Mouse (Mus musculus) liver, embryonic 12.5 days (tissue): Measurements from ENCODE around the gene Mblac1. TPM values are rescaled to one million over a fixed set of nuclear protein-coding genes. Genes with fewer than 3 reads are reported as not detected.
A peak's percentile ranks its signal among the peaks of the same experiment; 100 is the strongest.

Experiments used
- ATAC-seq: fragments of 200-750 bp; cut with Nextera tagmentation; 2 replicates; pipeline ENCODE4 v1.8.0; 2017; ENCODE audit warnings: moderate number of reproducible peaks, mild to moderate bottlenecking, moderate library complexity
- H3K27ac ChIP-seq: fragments of 300-500 bp; sonication (generic); 2 replicates; pipeline ENCODE4 v1.5.1; 2016; ENCODE audit warnings: mild to moderate bottlenecking
- H3K27me3 ChIP-seq: fragments of 300-500 bp; sonication (generic); replicated peaks from 2 replicates; pipeline ENCODE4 v1.6.1; 2016; ENCODE audit warnings: mild to moderate bottlenecking, moderate library complexity
- H3K36me3 ChIP-seq: fragments of 300-500 bp; sonication (generic); 2 replicates; pipeline ENCODE4 v1.6.1; 2016; ENCODE audit warnings: mild to moderate bottlenecking, moderate library complexity
- H3K4me1 ChIP-seq: fragments of 300-500 bp; sonication (generic); 2 replicates; pipeline ENCODE4 v1.6.1; 2016
- H3K4me2 ChIP-seq: fragments of 300-500 bp; sonication (generic); 2 replicates; pipeline ENCODE4 v1.6.1; 2016; ENCODE audit warnings: mild to moderate bottlenecking, moderate library complexity
- H3K4me3 ChIP-seq: fragments of 300-500 bp; sonication (generic); 2 replicates; pipeline ENCODE4 v1.5.1; 2016; ENCODE audit warnings: mild to moderate bottlenecking, moderate library complexity
- H3K9ac ChIP-seq: fragments of 300-500 bp; sonication (generic); 2 replicates; pipeline ENCODE4 v1.6.1; 2016; ENCODE audit warnings: mild to moderate bottlenecking, moderate library complexity
- H3K9me3 ChIP-seq: fragments of 300-500 bp; sonication (generic); replicated peaks from 2 replicates; pipeline ENCODE4 v1.6.1; 2016; ENCODE audit warnings: mild to moderate bottlenecking, moderate library complexity
- WGBS: fragments of 180-500 bp; shearing (Covaris S2); methylation state at CpG from one replicate; pipeline ENCODE4 v1.1.7; 2016; ENCODE audit not compliant: insufficient replicate concordance; 5-methylcytosine and 5-hydroxymethylcytosine counted together
- polyA plus RNA-seq: library from polyadenylated mRNA; unstranded; fragments of >200 nt; fragmentation: Nextera tagmentation; extraction: Ambion mirVana; gene quantifications from 2 replicates; pipeline ENCODE4 v1.2.1, GENCODE M21; 2016

Mblac1 gene
- 4.3 TPM in 2 replicates for polyA plus RNA-seq

GRCm38 (mm10) chr5:138193771-138194727, at the start of gene Mblac1:
Mblac1 (plus strand) TSS chr5:138194314.
- H3K4me2 ChIP-seq, result peak within 1 kb of the TSS; percentile 99
- WGBS, result 5% methylated on average over 54 of the region's 54 CpGs
- ATAC-seq, result peak; percentile 84

GRCm38 (mm10) chr5:138154390-138154789, 39.7 kb upstream of the Mblac1 start:
- H3K27me3 ChIP-seq, result no peaks in the 10 kb centered on the region
- WGBS, result 58% methylated on average over 3 of the region's 3 CpGs
- peaks cover 15% of the 10 kb centered on the region for H3K4me1 ChIP-seq
- H3K9ac ChIP-seq, result peak overlapping the region; percentile 84; the same call in 1 of the 2 replicates
- no peak for ATAC-seq
- peaks cover 29% of the 10 kb centered on the region for H3K36me3 ChIP-seq
- H3K27ac ChIP-seq, result no peak overlapping the region
- no peaks in the 10 kb centered on the region for H3K9me3 ChIP-seq
- peak overlapping the region; percentile 84 for H3K4me3 ChIP-seq
- H3K4me2 ChIP-seq, result peak overlapping the region; percentile 79

More at GRCm38 (mm10) chr5:138193771-138194727, at the start of gene Mblac1:
- H3K9me3 ChIP-seq, result no peaks in the 10 kb centered on the region
- H3K4me1 ChIP-seq, result peaks cover 20% of the 10 kb centered on the region
- H3K4me3 ChIP-seq, result peak within 1 kb of the TSS; percentile 78
- no peaks in the 10 kb centered on the region for H3K27me3 ChIP-seq
- H3K27ac ChIP-seq, result peak within 1 kb of the TSS; percentile 80
- H3K9ac ChIP-seq, result peak within 1 kb of the TSS; percentile 89
- peaks cover 35% of the 10 kb centered on the region for H3K36me3 ChIP-seq

- Histone ChIP-seq H3K4me3 (peak within 1 kb of the TSS; percentile 84), H3K27me3 (no peaks in the 10 kb centered on the region), H3K4me1 (peaks cover 19% of the 10 kb centered on the region), H3K9ac (peak within 1 kb of the TSS; percentile 84), H3K9me3 (no peaks in the 10 kb centered on the region), H3K27ac (peak within 1 kb of the TSS; percentile 82), H3K36me3 (peaks cover 24% of the 10 kb centered on the region), H3K4me2 (peak within 1 kb of the TSS; percentile 79)
- under 1% methylated on average over 31 of the region's 31 CpGs for WGBS
- ATAC-seq, result peak; percentile 97
Measured at GRCm38 (mm10) chr5:138155443-138155976, 38.6 kb upstream of the Mblac1 start, which contains the start of gene Zfp113. Zfp113 (minus strand) TSS chr5:138155744.

DNA sequence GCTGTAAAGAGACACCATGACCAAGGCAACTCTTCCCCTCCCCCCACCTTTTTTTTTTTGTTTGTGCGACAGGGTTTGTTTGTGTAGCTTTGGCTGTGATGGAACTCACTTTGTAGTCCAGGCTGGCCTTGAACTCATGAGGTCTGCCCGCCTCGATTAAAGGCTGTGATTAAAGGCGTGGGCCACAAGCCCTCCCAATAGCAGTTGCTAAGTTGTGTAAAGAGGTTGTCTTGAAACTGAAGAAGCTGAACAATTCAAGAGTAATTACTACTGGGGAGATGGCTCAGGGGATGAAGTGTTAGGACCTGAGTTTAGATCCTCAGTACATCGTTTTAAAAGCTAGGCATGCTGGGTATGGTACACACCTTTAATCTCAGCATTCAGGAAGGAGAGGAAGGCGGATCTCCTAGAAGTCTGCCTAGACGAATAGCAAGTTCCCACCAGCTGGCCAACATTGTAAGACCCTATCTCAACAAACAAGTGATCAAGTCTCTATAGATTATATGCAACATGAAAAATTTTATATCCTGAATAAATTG, 33.8 kb upstream of the Mblac1 start:
- H3K4me1 ChIP-seq, result peaks cover 34% of the 10 kb centered on the region
- H3K27me3 ChIP-seq, result no peaks in the 10 kb centered on the region
- peaks cover 33% of the 10 kb centered on the region for H3K36me3 ChIP-seq
- H3K4me3 ChIP-seq, result peak overlapping the region; percentile 75
- H3K9ac ChIP-seq, result peak overlapping the region; percentile 80
- peak overlapping the region; percentile 50; the same call in 1 of the 2 replicates for H3K27ac ChIP-seq
- no peaks in the 10 kb centered on the region for H3K9me3 ChIP-seq
- H3K4me2 ChIP-seq, result peak overlapping the region; percentile 81
- 64% methylated on average over 7 of the region's 7 CpGs for WGBS
- no peak for ATAC-seq

DNA sequence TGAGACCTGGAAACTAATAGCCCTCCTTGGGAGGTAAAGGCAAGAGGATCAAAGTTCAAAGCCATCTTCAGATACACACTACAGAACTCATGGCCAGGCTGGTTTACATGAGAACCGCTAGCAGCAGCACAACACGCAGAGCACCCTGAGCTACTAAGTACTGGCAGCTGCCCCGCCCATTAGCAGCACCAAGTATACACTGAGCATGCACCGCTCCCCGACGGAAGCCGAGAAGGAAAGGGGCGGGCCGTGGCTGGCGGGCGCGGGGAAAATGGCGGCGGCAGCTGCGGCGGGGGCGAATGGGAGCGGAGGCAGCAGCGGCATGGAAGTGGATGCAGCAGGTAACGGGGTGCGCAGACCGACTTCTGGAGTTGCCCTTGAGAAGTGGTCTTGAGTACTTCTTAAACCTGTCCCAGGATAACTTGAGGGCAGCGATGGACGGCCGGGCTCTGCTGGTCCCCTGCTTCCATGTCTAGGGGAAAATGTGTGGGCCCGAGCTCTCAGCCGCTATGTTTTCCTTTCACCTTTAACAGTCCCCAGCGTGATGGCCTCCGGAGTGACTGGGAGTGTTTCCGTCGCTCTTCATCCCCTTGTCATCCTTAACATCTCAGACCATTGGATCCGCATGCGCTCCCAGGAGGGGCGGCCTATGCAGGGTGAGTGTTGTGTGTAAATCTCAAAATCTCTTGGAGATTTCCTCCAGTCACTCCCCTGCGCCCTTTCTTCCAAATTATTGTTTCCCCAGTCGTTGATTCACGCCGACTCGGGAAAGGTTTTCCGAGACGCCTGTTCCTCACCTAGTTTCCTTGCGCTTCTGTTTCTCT, 33.1 kb upstream of the Mblac1 start, which contains the start of gene Cops6:
Gene Cops6 (plus strand): TSS at position 230 of the 824 bp plus-strand sequence.
- peak; percentile 94 for ATAC-seq
- H3K36me3 ChIP-seq, result peaks cover 40% of the 10 kb centered on the region
- H3K9me3 ChIP-seq, result no peaks in the 10 kb centered on the region
- H3K4me3 ChIP-seq, result peak within 1 kb of the TSS; percentile 75
- WGBS, result under 1% methylated on average over 42 of the region's 42 CpGs
- H3K9ac ChIP-seq, result peak within 1 kb of the TSS; percentile 80
- no peaks in the 10 kb centered on the region for H3K27me3 ChIP-seq
- H3K27ac ChIP-seq, result peak within 1 kb of the TSS; percentile 66
- H3K4me1 ChIP-seq, result peaks cover 32% of the 10 kb centered on the region
- peak within 1 kb of the TSS; percentile 81 for H3K4me2 ChIP-seq

DNA sequence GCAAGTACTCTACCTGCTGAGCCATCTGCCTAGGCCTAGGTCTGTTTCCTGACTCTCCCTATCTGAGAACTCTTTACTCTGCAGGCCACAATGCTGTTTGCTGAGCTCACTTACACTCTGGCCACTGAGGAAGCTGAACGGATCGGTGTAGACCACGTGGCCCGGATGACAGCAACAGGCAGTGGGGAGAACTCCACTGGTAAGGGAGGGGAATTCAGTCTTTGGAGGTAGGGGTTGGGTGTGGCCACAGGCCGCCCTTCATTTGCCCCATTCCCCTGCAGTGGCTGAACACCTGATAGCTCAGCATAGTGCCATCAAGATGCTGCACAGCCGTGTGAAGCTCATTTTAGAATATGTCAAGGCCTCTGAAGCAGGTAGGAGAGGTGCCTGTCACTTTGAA, 31.1 kb upstream of the Mblac1 start:
- Histone ChIP-seq H3K36me3 (peaks cover 60% of the 10 kb centered on the region), H3K27me3 (no peaks in the 10 kb centered on the region), H3K9ac (no peak overlapping the region), H3K27ac (peak overlapping the region; percentile 66; the same call in 1 of the 2 replicates), H3K4me2 (no peak overlapping the region), H3K4me1 (peaks cover 39% of the 10 kb centered on the region), H3K9me3 (no peaks in the 10 kb centered on the region), H3K4me3 (no peak overlapping the region)
- 69% methylated on average over 6 of the region's 6 CpGs for WGBS
- no peak for ATAC-seq

- H3K27ac ChIP-seq, result no peak overlapping the region
- H3K27me3 ChIP-seq, result no peaks in the 10 kb centered on the region
- 77% methylated on average over 10 of the region's 10 CpGs for WGBS
- no peak overlapping the region for H3K4me2 ChIP-seq
- peaks cover 66% of the 10 kb centered on the region for H3K36me3 ChIP-seq
- H3K4me1 ChIP-seq, result peaks cover 45% of the 10 kb centered on the region
- ATAC-seq, result no peak
- no peak overlapping the region for H3K9ac ChIP-seq
- no peak overlapping the region for H3K4me3 ChIP-seq
- no peaks in the 10 kb centered on the region for H3K9me3 ChIP-seq
Measured at GRCm38 (mm10) chr5:138163610-138164009, 30.5 kb upstream of the Mblac1 start.

DNA sequence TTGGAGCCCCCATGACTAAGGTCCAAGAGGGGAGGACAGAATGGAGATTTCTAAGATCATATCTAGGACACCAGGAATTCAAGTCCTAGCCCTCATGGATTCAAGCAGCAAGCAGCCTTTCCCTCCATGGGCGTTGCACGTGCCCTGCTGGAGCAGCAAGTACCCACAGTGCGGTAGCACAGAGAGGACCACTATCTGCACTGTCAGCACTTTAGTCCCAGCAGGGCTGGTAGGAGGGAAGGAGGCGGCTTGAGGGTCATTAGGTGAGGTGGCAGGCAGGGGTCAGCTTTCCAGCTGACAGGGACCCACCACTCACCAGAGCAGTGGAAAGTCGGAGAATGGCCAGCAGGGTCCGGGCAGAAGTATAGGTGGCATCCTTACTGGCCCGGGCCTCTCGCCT, 28.5 kb upstream of the Mblac1 start:
- ATAC-seq, result no peak
- H3K4me2 ChIP-seq, result no peak overlapping the region
- H3K4me3 ChIP-seq, result no peak overlapping the region
- no peaks in the 10 kb centered on the region for H3K27me3 ChIP-seq
- H3K9me3 ChIP-seq, result no peaks in the 10 kb centered on the region
- H3K36me3 ChIP-seq, result peaks cover 84% of the 10 kb centered on the region
- H3K27ac ChIP-seq, result no peak overlapping the region
- peaks cover 57% of the 10 kb centered on the region for H3K4me1 ChIP-seq
- WGBS, result 87% methylated on average over 8 of the region's 8 CpGs
- H3K9ac ChIP-seq, result no peak overlapping the region

DNA sequence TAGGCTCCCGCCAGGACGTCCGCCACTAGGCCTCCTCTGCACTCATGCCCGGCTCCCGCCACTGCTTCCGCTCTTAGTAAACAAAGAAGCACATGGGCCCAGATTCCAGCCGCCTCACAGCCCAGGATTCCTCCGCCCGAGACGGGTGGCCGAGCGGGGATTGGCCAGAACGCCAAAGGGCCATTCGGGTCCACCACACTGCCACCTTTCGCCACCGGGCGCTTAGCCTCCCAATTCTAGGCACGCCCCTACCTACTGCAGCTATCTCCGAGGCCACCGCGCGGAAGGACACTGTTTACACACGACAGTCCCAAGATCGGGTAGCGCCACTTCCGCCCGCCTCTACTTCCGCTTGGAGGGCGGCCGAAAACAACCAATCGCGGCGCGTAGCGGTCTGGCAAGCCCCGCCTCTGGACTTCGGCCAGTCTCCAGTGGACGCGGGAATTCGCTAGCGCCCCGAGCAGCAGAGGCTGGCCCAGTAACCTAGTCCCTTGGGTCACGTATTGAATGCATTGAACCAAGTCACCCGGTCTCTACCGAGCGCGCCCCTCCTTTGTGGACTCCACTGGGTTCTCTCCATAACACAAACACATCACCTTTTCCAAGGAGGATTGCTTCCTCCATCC, 23.1 kb upstream of the Mblac1 start:
- peak; percentile 80 for ATAC-seq
- H3K27ac ChIP-seq, result peak overlapping the region; percentile 99
- under 1% methylated on average over 47 of the region's 47 CpGs for WGBS
- peaks cover 68% of the 10 kb centered on the region for H3K36me3 ChIP-seq
- peak overlapping the region; percentile 94 for H3K9ac ChIP-seq
- H3K4me1 ChIP-seq, result peaks cover 49% of the 10 kb centered on the region
- H3K9me3 ChIP-seq, result no peaks in the 10 kb centered on the region
- no peaks in the 10 kb centered on the region for H3K27me3 ChIP-seq
- peak overlapping the region; percentile 92 for H3K4me2 ChIP-seq
- peak overlapping the region; percentile 85 for H3K4me3 ChIP-seq

GRCm38 (mm10) chr5:138171695-138172491, 22.2 kb upstream of the Mblac1 start, which contains the start of the genes Ap4m1 and Mcm7:
Ap4m1 (plus strand) TSS chr5:138172002.
Mcm7 (minus strand) TSS chr5:138172422.
- under 1% methylated on average over 54 of the region's 54 CpGs for WGBS
- Histone ChIP-seq H3K36me3 (peaks cover 68% of the 10 kb centered on the region), H3K4me3 (peak within 1 kb of the TSS; percentile 85), H3K9me3 (no peaks in the 10 kb centered on the region), H3K9ac (peak within 1 kb of the TSS; percentile 94), H3K27ac (peak within 1 kb of the TSS; percentile 99), H3K4me1 (peaks cover 49% of the 10 kb centered on the region), H3K27me3 (no peaks in the 10 kb centered on the region), H3K4me2 (peak within 1 kb of the TSS; percentile 92)
- ATAC-seq, result peak; percentile 88
